Mouse (Mus musculus): Measurements from ENCODE around the gene Nectin1. TPM values are rescaled to one million over a fixed set of nuclear protein-coding genes. Genes with fewer than 3 reads are reported as not detected.

Nectin1 gene
- polyA plus RNA-seq, 1 experiment from 2014 or later = 1.5 TPM

- peaks cover 5% of the 10 kb centered on the region; the same call in 1 of the 2 replicates for H3K36me3 ChIP-seq
- ATAC-seq (ENCODE audit: extremely low read depth, insufficient number of reproducible peaks, low FRiP score, low TSS enrichment) = no peak
- 0 out of 2 replicates have a peak, but pooled peaks cover 3% of the 10 kb centered on the region for H3K27me3 ChIP-seq (replicated peaks)
- no peak overlapping the region for H3K27ac ChIP-seq (replicated peaks)
- H3K9ac ChIP-seq = no peak overlapping the region
- WGBS = 24% methylated on average over 4 of the region's 4 CpGs
- no peak overlapping the region for H3K4me3 ChIP-seq
- H3K9me3 ChIP-seq = no peaks in the 10 kb centered on the region
- peaks cover 10% of the 10 kb centered on the region for H3K4me1 ChIP-seq
- H3K4me2 ChIP-seq = no peak overlapping the region
Measured at GRCm38 (mm10) chr9:43808099-43808498, 64.3 kb downstream of the Nectin1 start.

GRCm38 (mm10) chr9:43808546-43808945, 64.8 kb downstream of the Nectin1 start:
- Histone ChIP-seq H3K27ac (replicated peaks) (no peak overlapping the region), H3K4me1 (peaks cover 10% of the 10 kb centered on the region), H3K9me3 (no peaks in the 10 kb centered on the region), H3K27me3 (replicated peaks) (0 out of 2 replicates have a peak, but pooled peaks cover 3% of the 10 kb centered on the region), H3K9ac (no peak overlapping the region), H3K36me3 (peaks cover 3% of the 10 kb centered on the region; the same call in 1 of the 2 replicates), H3K4me2 (no peak overlapping the region), H3K4me3 (no peak overlapping the region)
- 31% methylated on average over 7 of the region's 7 CpGs for WGBS
- ATAC-seq (ENCODE audit: extremely low read depth, insufficient number of reproducible peaks, low FRiP score, low TSS enrichment) = no peak

- Histone ChIP-seq H3K27me3 (replicated peaks) (0 out of 2 replicates have a peak, but pooled peaks cover 2% of the 10 kb centered on the region), H3K36me3 (no peaks in the 10 kb centered on the region), H3K4me1 (no peaks in the 10 kb centered on the region), H3K4me3 (no peak overlapping the region), H3K9ac (no peak overlapping the region), H3K9me3 (no peaks in the 10 kb centered on the region), H3K4me2 (no peak overlapping the region), H3K27ac (replicated peaks) (no peak overlapping the region)
- ATAC-seq (ENCODE audit: extremely low read depth, insufficient number of reproducible peaks, low FRiP score, low TSS enrichment) = no peak
- 73% methylated on average over 2 of the region's 2 CpGs for WGBS
Measured at GRCm38 (mm10) chr9:43813156-43813555, 69.4 kb downstream of the Nectin1 start.

- no peak overlapping the region for H3K4me2 ChIP-seq
- H3K27me3 ChIP-seq (replicated peaks) = peaks cover 9% of the 10 kb centered on the region
- no peaks in the 10 kb centered on the region for H3K36me3 ChIP-seq
- H3K4me1 ChIP-seq = peaks cover 5% of the 10 kb centered on the region
- H3K27ac ChIP-seq (replicated peaks) = no peak overlapping the region
- 85% methylated on average over 5 of the region's 5 CpGs for WGBS
- no peaks in the 10 kb centered on the region for H3K9me3 ChIP-seq
- ATAC-seq (ENCODE audit: extremely low read depth, insufficient number of reproducible peaks, low FRiP score, low TSS enrichment) = no peak
- H3K9ac ChIP-seq = no peak overlapping the region
- no peak overlapping the region for H3K4me3 ChIP-seq
Measured at GRCm38 (mm10) chr9:43822206-43822605, 78.4 kb downstream of the Nectin1 start.

- 67% methylated on average over 5 of the region's 5 CpGs for WGBS
Measured at GRCm38 (mm10) chr9:43825178-43825577, 81.4 kb downstream of the Nectin1 start.

GRCm38 (mm10) chr9:43826558-43827253, 82.9 kb downstream of the Nectin1 start:
- no peaks in the 10 kb centered on the region for H3K36me3 ChIP-seq
- no peak for ATAC-seq (ENCODE audit: extremely low read depth, insufficient number of reproducible peaks, low FRiP score, low TSS enrichment)
- no peaks in the 10 kb centered on the region for H3K9me3 ChIP-seq
- no peak overlapping the region for H3K27ac ChIP-seq (replicated peaks)
- no peak overlapping the region for H3K4me3 ChIP-seq
- H3K27me3 ChIP-seq (replicated peaks) = peaks cover 23% of the 10 kb centered on the region
- H3K4me1 ChIP-seq = peaks cover 5% of the 10 kb centered on the region
- 55% methylated on average over 8 of the region's 8 CpGs for WGBS
- no peak overlapping the region for H3K9ac ChIP-seq
- H3K4me2 ChIP-seq = no peak overlapping the region

More at GRCm38 (mm10) chr9:43825178-43825577, 81.4 kb downstream of the Nectin1 start:
- peaks cover 23% of the 10 kb centered on the region for H3K27me3 ChIP-seq (replicated peaks)
- H3K4me3 ChIP-seq = no peak overlapping the region
- no peak overlapping the region for H3K4me2 ChIP-seq
- peaks cover 5% of the 10 kb centered on the region for H3K4me1 ChIP-seq
- no peak overlapping the region for H3K27ac ChIP-seq (replicated peaks)
- no peak overlapping the region for H3K9ac ChIP-seq
- no peak for ATAC-seq (ENCODE audit: extremely low read depth, insufficient number of reproducible peaks, low FRiP score, low TSS enrichment)
- no peaks in the 10 kb centered on the region for H3K36me3 ChIP-seq
- no peaks in the 10 kb centered on the region for H3K9me3 ChIP-seq

- H3K9ac ChIP-seq = no peak overlapping the region
- ATAC-seq (ENCODE audit: extremely low read depth, insufficient number of reproducible peaks, low FRiP score, low TSS enrichment) = no peak
- peaks cover 23% of the 10 kb centered on the region for H3K27me3 ChIP-seq (replicated peaks)
- H3K4me2 ChIP-seq = no peak overlapping the region
- H3K27ac ChIP-seq (replicated peaks) = no peak overlapping the region
- H3K36me3 ChIP-seq = no peaks in the 10 kb centered on the region
- H3K4me1 ChIP-seq = peaks cover 5% of the 10 kb centered on the region
- WGBS = 50% methylated on average over 5 of the region's 5 CpGs
- no peaks in the 10 kb centered on the region for H3K9me3 ChIP-seq
- no peak overlapping the region for H3K4me3 ChIP-seq
Measured at GRCm38 (mm10) chr9:43827593-43827992, 83.8 kb downstream of the Nectin1 start.

GRCm38 (mm10) chr9:43828960-43829359, 85.2 kb downstream of the Nectin1 start:
- peaks cover 5% of the 10 kb centered on the region for H3K4me1 ChIP-seq
- no peak overlapping the region for H3K4me3 ChIP-seq
- H3K4me2 ChIP-seq = no peak overlapping the region
- no peaks in the 10 kb centered on the region for H3K9me3 ChIP-seq
- no peak overlapping the region for H3K27ac ChIP-seq (replicated peaks)
- 50% methylated on average over 6 of the region's 6 CpGs for WGBS
- no peak overlapping the region for H3K9ac ChIP-seq
- H3K27me3 ChIP-seq (replicated peaks) = peaks cover 23% of the 10 kb centered on the region
- ATAC-seq (ENCODE audit: extremely low read depth, insufficient number of reproducible peaks, low FRiP score, low TSS enrichment) = no peak
- no peaks in the 10 kb centered on the region for H3K36me3 ChIP-seq

- 85% methylated on average over 8 of the region's 8 CpGs for WGBS
- H3K36me3 ChIP-seq = no peaks in the 10 kb centered on the region
- no peak overlapping the region for H3K4me2 ChIP-seq
- H3K27me3 ChIP-seq (replicated peaks) = peaks cover 12% of the 10 kb centered on the region
- no peaks in the 10 kb centered on the region for H3K9me3 ChIP-seq
- no peak overlapping the region for H3K9ac ChIP-seq
- no peak overlapping the region for H3K4me3 ChIP-seq
- no peak for ATAC-seq (ENCODE audit: extremely low read depth, insufficient number of reproducible peaks, low FRiP score, low TSS enrichment)
- H3K4me1 ChIP-seq = no peaks in the 10 kb centered on the region
- no peak overlapping the region for H3K27ac ChIP-seq (replicated peaks)
Measured at GRCm38 (mm10) chr9:43833232-43833631, 89.4 kb downstream of the Nectin1 start.

GRCm38 (mm10) chr9:43834283-43834682, 90.5 kb downstream of the Nectin1 start:
- H3K27me3 ChIP-seq (replicated peaks) = peaks cover 2% of the 10 kb centered on the region; the same call in 1 of the 2 replicates
- no peak overlapping the region for H3K9ac ChIP-seq
- H3K4me3 ChIP-seq = no peak overlapping the region
- no peaks in the 10 kb centered on the region for H3K9me3 ChIP-seq
- no peak overlapping the region for H3K27ac ChIP-seq (replicated peaks)
- no peak overlapping the region for H3K4me2 ChIP-seq
- H3K4me1 ChIP-seq = no peaks in the 10 kb centered on the region
- H3K36me3 ChIP-seq = no peaks in the 10 kb centered on the region
- no peak for ATAC-seq (ENCODE audit: extremely low read depth, insufficient number of reproducible peaks, low FRiP score, low TSS enrichment)
- 76% methylated on average over 13 of the region's 13 CpGs for WGBS

DNA sequence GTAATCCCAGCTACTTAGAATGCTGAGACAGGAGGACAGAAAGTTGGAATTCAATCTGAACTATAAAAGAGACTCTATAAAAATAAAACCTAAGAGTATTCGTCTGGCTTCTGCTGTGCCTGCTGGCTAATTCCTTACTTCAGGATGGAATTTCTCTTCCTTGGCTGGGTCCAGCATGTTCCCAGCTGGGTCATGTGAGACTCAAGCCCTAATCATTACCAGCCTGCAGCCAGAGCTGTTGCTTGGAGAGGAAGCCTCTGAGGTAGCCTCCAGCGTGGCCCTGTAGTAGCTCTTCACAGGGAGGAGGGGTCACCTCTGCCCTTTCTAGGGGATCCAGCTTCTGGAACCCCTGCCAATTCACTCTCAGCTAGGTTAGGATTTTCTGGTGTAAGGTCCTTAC, 94.8 kb downstream of the Nectin1 start:
- ATAC-seq (ENCODE audit: extremely low read depth, insufficient number of reproducible peaks, low FRiP score, low TSS enrichment) = no peak
- Histone ChIP-seq H3K9ac (no peak overlapping the region), H3K27ac (replicated peaks) (no peak overlapping the region), H3K36me3 (no peaks in the 10 kb centered on the region), H3K4me3 (no peak overlapping the region), H3K9me3 (no peaks in the 10 kb centered on the region), H3K4me2 (no peak overlapping the region), H3K4me1 (peaks cover 7% of the 10 kb centered on the region), H3K27me3 (replicated peaks) (peaks cover 24% of the 10 kb centered on the region)
- 53% methylated on average over 2 of the region's 2 CpGs for WGBS

Measured in heart, embryonic 13.5 days (tissue).